Mouse (Mus musculus) megakaryocyte, embryonic 14.5 days (primary cell): ENCODE data around the gene Ctxn1.

Source experiments
- FLI1 ChIP-seq: IDR thresholded peaks from 2 replicates; pipeline ENCODE4 v1.6.1; 2012; ENCODE audit warnings: low read length, inconsistent platforms, mixed read lengths
- GATA1 ChIP-seq: IDR thresholded peaks from 3 replicates; pipeline ENCODE4 v1.6.1; 2012; ENCODE audit warnings: mixed read lengths, low read length, inconsistent platforms, borderline replicate concordance

DNA sequence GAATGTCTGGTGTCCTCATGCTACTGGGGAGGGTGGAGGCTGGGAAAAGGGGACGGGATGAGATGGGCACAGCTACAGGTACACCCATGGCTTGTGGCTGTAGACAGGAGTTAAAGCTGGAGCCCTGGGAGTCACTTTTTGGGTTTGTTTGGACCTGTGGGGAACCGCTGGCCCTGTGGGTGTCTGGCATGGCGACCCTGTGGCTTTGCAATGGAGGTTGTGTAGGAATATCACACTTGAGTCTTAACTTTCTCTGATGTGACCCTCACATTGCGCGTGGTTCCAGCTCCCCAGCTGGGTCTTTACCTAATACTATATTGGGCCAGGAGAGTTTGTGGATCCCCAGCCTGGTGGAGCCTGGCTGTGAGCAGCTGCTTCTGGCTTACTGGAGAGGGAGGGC is 14.0 kb downstream of the Ctxn1 start:
- no peak for TF ChIP-seq GATA1
- no peak for TF ChIP-seq FLI1
